18 mouse cellular contexts compared by ENCODE assay signal in the genomic region with DNA sequence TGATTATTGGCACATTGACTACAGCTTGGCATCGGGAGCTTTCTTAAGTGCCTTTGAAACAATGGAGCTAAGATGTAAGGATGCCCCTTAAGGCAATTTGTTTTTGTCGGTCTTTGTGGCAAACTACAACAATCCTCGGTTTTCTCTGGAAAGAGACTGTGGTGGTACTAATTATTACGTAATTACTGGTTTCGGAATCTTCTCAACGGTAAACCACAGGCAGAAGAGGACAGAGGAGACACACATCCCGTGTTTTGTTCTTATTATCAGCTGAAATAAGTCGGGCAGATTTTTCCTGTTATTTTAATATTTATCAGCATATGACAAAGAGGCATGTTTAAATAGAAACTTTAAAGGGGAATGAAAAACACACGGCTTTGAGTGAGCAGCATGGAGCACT.
DNase-seq lines count a peak whose midpoint lies in the region; ATAC-seq and TF ChIP-seq lines count a peak whose summit lies in the region.
"Had no signal": no experiment of that assay in that cellular context is flagged by ENCODE, and none has a peak within 500 bp of the region (broad histone marks: within the 10 kb centered on the region; RNA-seq: fewer than 3 reads in every experiment).

No protein-coding gene starts in this region.

- H3K27me3 ChIP-seq in liver, embryonic 12.5 days (replicated peaks), result no peaks in the 10 kb centered on the region
- no peaks in the 10 kb centered on the region for H3K27me3 ChIP-seq in forebrain, postnatal 0 days (ENCODE audit: insufficient read depth, low read length)
- no peaks in the 10 kb centered on the region for H3K27me3 ChIP-seq in forebrain, embryonic 14.5 days (replicated peaks; ENCODE audit: control insufficient read depth, insufficient read depth, low read length)
- H3K27me3 ChIP-seq: heart, embryonic 13.5 days; hindbrain, embryonic 13.5 days; midbrain, embryonic 15.5 days; stomach, embryonic 15.5 days had no signal

- H3K9ac ChIP-seq in liver, embryonic 12.5 days, result no peak overlapping the region
- no peak overlapping the region for H3K9ac ChIP-seq in forebrain, postnatal 0 days
- no peak overlapping the region for H3K9ac ChIP-seq in forebrain, embryonic 14.5 days (ENCODE audit: low read length)
- H3K9ac ChIP-seq: heart, embryonic 13.5 days; hindbrain, embryonic 13.5 days; midbrain, embryonic 15.5 days; stomach, embryonic 15.5 days had no signal

- H3K4me2 ChIP-seq in liver, embryonic 12.5 days, result peak overlapping the region; percentile 19; the same call in 1 of the 2 replicates
- H3K4me2 ChIP-seq in forebrain, postnatal 0 days (ENCODE audit: low read depth), result no peak overlapping the region
- no peak overlapping the region for H3K4me2 ChIP-seq in forebrain, embryonic 14.5 days (ENCODE audit: low read length)
- H3K4me2 ChIP-seq: heart, embryonic 13.5 days; hindbrain, embryonic 13.5 days; midbrain, embryonic 15.5 days; stomach, embryonic 15.5 days had no signal

- no peaks in the 10 kb centered on the region for H3K36me3 ChIP-seq in liver, embryonic 12.5 days
- no peaks in the 10 kb centered on the region for H3K36me3 ChIP-seq in forebrain, postnatal 0 days (ENCODE audit: insufficient read depth)
- no peaks in the 10 kb centered on the region for H3K36me3 ChIP-seq in forebrain, embryonic 14.5 days (ENCODE audit: control insufficient read depth, insufficient read depth, low read length)
- H3K36me3 ChIP-seq: embryonic facial prominence, embryonic 10.5 days; midbrain, embryonic 15.5 days; stomach, embryonic 15.5 days had no signal

- H3K27ac ChIP-seq in layer of hippocampus, adult 2 months, result peak overlapping the region; percentile 12; the same call in 1 of the 2 replicates
- H3K27ac ChIP-seq in liver, embryonic 12.5 days, result no peak overlapping the region
- no peak overlapping the region for H3K27ac ChIP-seq in forebrain, postnatal 0 days (ENCODE audit: low read depth, low read length)
- no peak overlapping the region for H3K27ac ChIP-seq in forebrain, embryonic 14.5 days (ENCODE audit: low read depth, low read length)
- H3K27ac ChIP-seq: embryonic facial prominence, embryonic 10.5 days; hindbrain, embryonic 13.5 days; midbrain, embryonic 15.5 days had no signal

- DNase-seq in layer of hippocampus, adult 2 months (ENCODE audit: low spot score in 2 of 2), result no peak
- DNase-seq in layer of hippocampus, postnatal 25 days (ENCODE audit: extremely low spot score in 1 of 2, low spot score in 1 of 2), result no peak
- DNase-seq in 416B (ENCODE audit: low read depth), result peak; percentile 88
- no peak for DNase-seq in forebrain, postnatal 0 days
- no peak for DNase-seq in forebrain, embryonic 14.5 days (ENCODE audit: low spot score)
- no peak for DNase-seq in gastrocnemius, postnatal 25 days
- DNase-seq: adrenal gland, adult 8-10 months; cerebellum, adult 9-11 months; kidney, adult 18-20 months; kidney, postnatal 4 days; right cerebral cortex, postnatal 4 days had no signal

- TF ChIP-seq CTCF in layer of hippocampus, adult 2 months (conservative IDR thresholded peaks at IDR 0.05), result no peak
- TF ChIP-seq CTCF in forebrain, postnatal 0 days (IDR thresholded peaks at IDR 0.05; ENCODE audit: low read depth), result no peak

- ATAC-seq in CD4-positive, CD25-positive, alpha-beta regulatory T cell, adult 4 months, result peak; percentile 15
- ATAC-seq in liver, embryonic 12.5 days, result no peak
- no peak for ATAC-seq in forebrain, postnatal 0 days
- ATAC-seq in forebrain, embryonic 14.5 days, result no peak
- ATAC-seq: midbrain, embryonic 15.5 days had no signal

- peaks cover 21% of the 10 kb centered on the region; the same call in 1 of the 2 replicates for H3K4me1 ChIP-seq in liver, embryonic 12.5 days
- peaks cover 5% of the 10 kb centered on the region; the same call in 1 of the 2 replicates for H3K4me1 ChIP-seq in forebrain, postnatal 0 days (ENCODE audit: insufficient read depth)
- peaks cover 8% of the 10 kb centered on the region for H3K4me1 ChIP-seq in forebrain, embryonic 14.5 days (ENCODE audit: control insufficient read depth, insufficient read depth, low read length)

- H3K9me3 ChIP-seq in liver, embryonic 12.5 days (replicated peaks), result no peaks in the 10 kb centered on the region
- H3K9me3 ChIP-seq in forebrain, postnatal 0 days (ENCODE audit: low read length), result no peaks in the 10 kb centered on the region
- H3K9me3 ChIP-seq in forebrain, embryonic 14.5 days (replicated peaks; ENCODE audit: control insufficient read depth, low read length), result no peaks in the 10 kb centered on the region
- H3K9me3 ChIP-seq: embryonic facial prominence, embryonic 10.5 days; heart, embryonic 13.5 days; hindbrain, embryonic 13.5 days; midbrain, embryonic 15.5 days; stomach, embryonic 15.5 days had no signal

- peak overlapping the region; percentile 17 for H3K4me3 ChIP-seq in layer of hippocampus, adult 2 months
- no peak overlapping the region for H3K4me3 ChIP-seq in liver, embryonic 12.5 days
- H3K4me3 ChIP-seq in forebrain, postnatal 0 days (ENCODE audit: low read depth, low read length), result no peak overlapping the region
- no peak overlapping the region for H3K4me3 ChIP-seq in forebrain, embryonic 14.5 days (ENCODE audit: low read depth, low read length)
- H3K4me3 ChIP-seq: embryonic facial prominence, embryonic 10.5 days; heart, embryonic 13.5 days; hindbrain, embryonic 13.5 days; midbrain, embryonic 15.5 days; stomach, embryonic 15.5 days had no signal

- 30% methylated on average over 9 of the region's 9 CpGs for WGBS in liver, embryonic 12.5 days (ENCODE audit: insufficient replicate concordance)
- 54% methylated on average over 9 of the region's 9 CpGs for WGBS in forebrain, postnatal 0 days
- 70% methylated on average over 9 of the region's 9 CpGs for WGBS in forebrain, embryonic 14.5 days
